In the genomic region with DNA sequence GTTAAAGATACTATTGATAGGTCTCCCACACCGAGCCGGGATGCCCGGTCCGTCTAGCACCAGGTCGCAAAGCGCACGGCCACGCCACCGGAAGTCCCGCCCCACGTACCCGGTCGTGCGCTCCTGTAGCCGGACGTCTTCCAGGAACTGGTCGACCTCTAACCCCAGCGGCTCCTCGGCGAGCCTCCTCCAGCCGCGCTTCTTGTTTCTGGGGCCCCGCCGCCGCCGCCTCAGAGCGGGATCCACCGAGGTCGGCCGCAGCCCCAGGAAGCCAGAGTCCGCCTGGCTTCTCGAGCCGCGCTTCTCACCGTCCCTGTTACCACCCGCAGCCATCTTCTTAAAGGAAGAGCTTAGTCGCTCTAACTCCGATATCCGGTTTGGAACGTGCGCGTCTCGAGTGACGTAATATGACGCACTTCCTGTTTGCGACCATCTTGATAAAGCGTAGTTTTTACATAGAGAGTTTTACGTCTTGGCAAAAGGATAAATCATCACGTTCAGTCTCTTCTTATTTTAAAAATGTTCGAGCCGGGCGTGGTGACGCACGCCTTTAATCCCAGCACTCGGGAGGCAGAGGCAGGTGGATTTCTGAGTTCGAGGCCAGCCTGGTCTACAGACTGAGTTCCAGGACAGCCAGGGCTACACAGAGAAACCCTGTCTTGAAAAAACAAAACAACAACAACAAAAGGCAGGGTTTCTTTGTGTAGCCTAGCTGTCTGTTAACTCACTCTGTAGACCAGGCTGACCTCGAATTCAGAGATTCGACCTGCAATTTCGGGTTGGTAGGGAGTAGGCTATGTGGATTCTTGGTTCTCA, we compare ENCODE assay signal across 8 mouse cellular contexts. TPM values are rescaled to one million over a fixed set of nuclear protein-coding genes. Genes with fewer than 3 reads are reported as not detected.
A peak's percentile ranks its signal among the peaks of the same experiment; 100 is the strongest.
DNase-seq lines count a peak whose midpoint lies in the region; ATAC-seq and TF ChIP-seq lines count a peak whose summit lies in the region.

Gene Nop53, minus strand, starts transcription at position 354 of the 816 bp plus-strand sequence.

- H3K27me3 ChIP-seq in Patski = no peaks in the 10 kb centered on the region
- no peaks in the 10 kb centered on the region for H3K27me3 ChIP-seq in hindbrain, embryonic 14.5 days (ENCODE audit: control insufficient read depth, insufficient read depth, low read length)

- WGBS in hindbrain, embryonic 14.5 days = 2% methylated on average over 59 of the region's 59 CpGs

- H3K4me1 ChIP-seq in hindbrain, embryonic 14.5 days (replicated peaks; ENCODE audit: control insufficient read depth, insufficient read depth, low read length) = peaks cover 7% of the 10 kb centered on the region; the same call in 1 of the 2 replicates

- in situ Hi-C loops in Patski (cut with MboI; ENCODE audit: low pct_unique_long_range_greater_than_20kb) = no loop called here

- POLR2A ChIA-PET in Patski (lab: Charles Lee) = interaction anchor here (1.1 to 1.8 kb wide), 2 partner anchors 16 to 20 kb away, joined by 3 to 6 read pairs; no protein-coding TSS in a partner anchor

- H3K36me3 ChIP-seq in hindbrain, embryonic 14.5 days (replicated peaks; ENCODE audit: control insufficient read depth, insufficient read depth) = peaks cover 35% of the 10 kb centered on the region

- CTCF ChIA-PET in Patski (lab: Charles Lee) = interaction anchor here (1.0 to 1.3 kb wide), 3 partner anchors 10 to 29 kb away, joined by 3 to 6 read pairs (median 3); partner anchors contain the start of gene Ehd2

- H3K27ac ChIP-seq in hindbrain, embryonic 14.5 days = peak within 1 kb of the TSS; percentile 96

- no peaks in the 10 kb centered on the region for H3K9me3 ChIP-seq in hindbrain, embryonic 14.5 days (ENCODE audit: control insufficient read depth, low read length)

- no peak for TF ChIP-seq CTCF in Patski (IDR thresholded peaks at IDR 0.05)

- peak; percentile 81 for DNase-seq in Patski (ENCODE audit: low read depth, low spot score)
- peak; percentile 94 to 96 for DNase-seq in cerebellum, postnatal 14 days
- DNase-seq in frontal cortex, postnatal 25 days (ENCODE audit: low spot score in 2 of 2) = peak; percentile 92 to 94
- peak; percentile 100 for DNase-seq in hindbrain, embryonic 14.5 days (ENCODE audit: low spot score)
- DNase-seq in layer of hippocampus, postnatal 36 days = peak; percentile 94 to 95
- DNase-seq in lung, postnatal 36 days = peak; percentile 98
- peak; percentile 99 for DNase-seq in retina, postnatal 1 day
- DNase-seq in urinary bladder, adult 18-20 months (ENCODE audit: low spot score in 2 of 2) = peak; percentile 88 to 93

- H3K4me3 ChIP-seq in hindbrain, embryonic 14.5 days (replicated peaks; ENCODE audit: low read length) = peak within 1 kb of the TSS; percentile 59

- peak; percentile 51 for ATAC-seq in Patski
- ATAC-seq in hindbrain, embryonic 14.5 days (ENCODE audit: low FRiP score) = peak; percentile 95

- H3K9ac ChIP-seq in hindbrain, embryonic 14.5 days = peak within 1 kb of the TSS; percentile 68

- H3K4me2 ChIP-seq in hindbrain, embryonic 14.5 days (replicated peaks) = peak within 1 kb of the TSS; percentile 90

RNA-seq across cellular contexts. Expression of gene Nop53, which starts in this region (rescaled TPM):
- polyA plus RNA-seq in Patski (2021) = 160 TPM
- polyA plus RNA-seq in hindbrain, embryonic 14.5 days (2014; fragmentation: Nextera tagmentation; extraction: Ambion mirVana) = 113 and 114 TPM in 2 replicates
- total RNA-seq in layer of hippocampus, postnatal 36 days (2021) = 100 to 1,000 TPM; 112 to 113 TPM

Comparison
In these comparisons a context has a peak if more than half of its experiments do, and no peak if none do; other contexts are left out.
1. Peak in every context shown above with its lines: DNase-seq, ATAC-seq, H3K4me3 ChIP-seq and H3K27ac ChIP-seq.